Mouse (Mus musculus): Measurements from ENCODE around the gene Slc25a38.
A peak's percentile ranks its signal among the peaks of the same experiment; 100 is the strongest.

Gene Slc25a38

GRCm38 (mm10) chr9:120144474-120144873 lies 34.3 kb downstream of the Slc25a38 start:
- DNase-seq (ENCODE audit: low spot score in 2 of 2), result no peak

- DNase-seq (ENCODE audit: low spot score in 2 of 2), result no peak
These were observed 39.2 kb downstream of the Slc25a38 start, which contains the start of gene Mobp for GRCm38 (mm10) chr9:120149222-120149828. Gene Mobp (plus strand): TSS chr9:120149707.

GRCm38 (mm10) chr9:120151152-120151551 lies 41.0 kb downstream of the Slc25a38 start:
- no peak for DNase-seq (ENCODE audit: low spot score in 2 of 2)

GRCm38 (mm10) chr9:120151906-120152399 lies 41.8 kb downstream of the Slc25a38 start:
- DNase-seq (ENCODE audit: low spot score in 2 of 2), result no peak

GRCm38 (mm10) chr9:120158047-120158446 lies 47.9 kb downstream of the Slc25a38 start:
- DNase-seq (ENCODE audit: low spot score in 2 of 2), result no peak

- no peak for DNase-seq (ENCODE audit: low spot score in 2 of 2)
These were observed 53.7 kb downstream of the Slc25a38 start for GRCm38 (mm10) chr9:120163862-120164261.

- no peak for DNase-seq (ENCODE audit: low spot score in 2 of 2)
These were observed 57.7 kb downstream of the Slc25a38 start for GRCm38 (mm10) chr9:120167826-120168225.

- DNase-seq (ENCODE audit: low spot score in 2 of 2), result peak; percentile 17 to 25
These were observed 61.1 kb downstream of the Slc25a38 start for GRCm38 (mm10) chr9:120171295-120171694.
